Mouse (Mus musculus): ENCODE measurements around the gene Pik3c2b. TPM values are rescaled to one million over a fixed set of nuclear protein-coding genes. Genes with fewer than 3 reads are reported as not detected.
"Not testable (repeated sequence)": the region's sequence is repeated elsewhere in the genome, so short reads cannot be mapped to it uniquely, and the experiment has no call there.

The Pik3c2b gene
- total RNA-seq, 2 experiments from 2014 or later: 12.4 to 18.6 TPM

GRCm38 (mm10) chr1:133030461-133030860 lies 15.0 kb upstream of the Pik3c2b start, which contains the start of gene Mdm4:
Gene Mdm4 (minus strand): TSS chr1:133030561.
- intact Hi-C loops (cut with DNase I): no loop called here
- no peak for DNase-seq (ENCODE audit: low spot score in 2 of 2)

DNA sequence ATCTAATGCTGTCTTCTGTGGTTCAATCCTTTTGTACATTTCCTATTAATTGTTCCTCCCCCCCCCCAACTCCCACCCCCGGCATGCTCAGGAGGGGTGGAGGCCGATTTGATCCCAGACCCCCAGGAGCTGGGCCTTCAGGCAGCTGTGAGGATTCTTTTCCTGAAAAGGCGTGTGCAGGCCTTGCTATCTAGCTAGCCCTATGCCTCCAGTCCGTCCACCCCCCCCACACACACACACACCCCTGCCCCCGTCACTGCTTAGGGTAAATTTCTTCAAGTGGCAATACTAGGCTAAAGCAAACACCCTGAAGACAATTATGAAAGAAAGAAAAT lies 12.5 kb upstream of the Pik3c2b start:
- no peak for DNase-seq (ENCODE audit: low spot score in 2 of 2)
- intact Hi-C loops (cut with DNase I): no loop called here

DNA sequence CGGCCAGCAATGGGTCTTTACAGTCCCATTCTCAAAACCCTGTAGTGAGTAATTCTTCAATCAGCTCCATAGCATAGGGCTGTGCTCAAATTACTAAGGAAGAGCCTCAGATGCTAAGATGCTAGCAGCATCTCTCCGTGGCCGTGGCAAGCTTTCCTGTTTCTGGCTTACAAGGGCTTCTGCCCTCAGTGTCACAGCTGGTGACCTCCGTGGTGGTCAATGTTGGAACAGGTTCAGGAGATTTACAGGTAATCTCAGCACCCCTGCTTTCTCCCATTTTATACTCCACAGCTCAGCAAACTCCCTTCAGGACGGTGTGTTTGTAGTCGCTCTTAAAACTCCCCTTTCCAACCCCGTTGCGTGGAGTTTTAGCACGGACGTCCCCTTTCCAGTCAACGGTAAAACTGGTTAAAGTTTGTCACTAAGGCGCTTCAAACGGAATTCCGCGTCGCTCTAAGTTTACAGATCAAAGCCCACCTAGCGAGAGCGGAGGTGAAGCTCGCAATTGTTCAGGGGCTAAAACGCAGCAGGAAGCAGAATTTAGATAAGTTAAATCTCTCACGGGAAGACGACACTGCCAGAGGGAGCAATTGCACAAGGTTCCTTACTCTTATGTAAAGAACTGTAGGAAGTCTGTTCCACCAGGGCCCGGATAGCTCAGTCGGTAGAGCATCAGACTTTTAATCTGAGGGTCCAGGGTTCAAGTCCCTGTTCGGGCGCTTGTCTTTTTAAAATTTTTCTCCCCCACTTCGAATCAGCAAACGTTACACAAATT lies 12.0 kb upstream of the Pik3c2b start:
- intact Hi-C loops (cut with DNase I): no loop called here
- peak; percentile 57 to 78 for DNase-seq (ENCODE audit: low spot score in 2 of 2)

DNA sequence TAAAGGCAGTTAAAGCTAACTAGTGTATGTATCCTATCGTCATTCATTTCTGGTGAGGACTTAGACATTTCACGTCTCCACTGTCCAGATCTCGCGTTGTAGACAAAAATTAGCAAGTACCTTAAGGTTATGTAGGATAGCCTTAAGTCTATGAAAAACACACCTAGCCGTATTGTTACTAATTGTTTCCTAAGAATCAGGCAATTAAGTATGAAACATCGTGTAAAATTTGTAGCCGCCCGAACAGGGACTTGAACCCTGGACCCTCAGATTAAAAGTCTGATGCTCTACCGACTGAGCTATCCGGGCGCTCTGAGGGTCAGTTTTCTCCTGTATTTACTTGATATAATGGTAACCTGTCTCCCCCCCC lies 11.4 kb upstream of the Pik3c2b start:
- intact Hi-C loops (cut with DNase I): no loop called here
- DNase-seq (ENCODE audit: low spot score in 2 of 2): peak; percentile 37 to 49

- DNase-seq (ENCODE audit: low spot score in 2 of 2); intact Hi-C loops (cut with DNase I): not testable (repeated sequence)
Measured at GRCm38 (mm10) chr1:133034682-133035081, 10.8 kb upstream of the Pik3c2b start.

DNA sequence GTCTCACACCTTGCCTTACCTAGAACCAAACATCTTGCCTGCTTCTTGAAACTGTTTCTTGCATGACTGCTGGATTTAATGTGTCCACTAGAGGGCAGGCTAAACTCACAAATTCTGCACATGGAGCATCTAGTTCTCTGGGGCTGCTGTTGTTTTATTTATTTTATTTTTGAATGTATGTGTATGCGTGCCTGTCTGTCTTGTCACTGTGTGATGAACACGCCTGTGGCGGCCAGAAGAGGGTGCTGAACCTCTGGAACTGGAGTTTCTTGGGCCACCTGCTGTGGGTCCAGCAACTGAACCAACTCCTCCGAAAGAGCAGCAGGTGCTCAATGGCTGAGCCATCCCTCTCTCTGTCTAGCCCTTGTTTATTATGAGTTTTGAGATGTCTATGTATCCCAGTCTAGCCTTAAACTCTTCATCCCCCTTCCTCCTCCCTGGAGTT lies 5.9 kb upstream of the Pik3c2b start:
- intact Hi-C loops (cut with DNase I): loop anchor here (1.0 kb wide), 1 partner anchor 63 kb away; no protein-coding TSS in a partner anchor
- no peak for DNase-seq (ENCODE audit: low spot score in 2 of 2)

DNA sequence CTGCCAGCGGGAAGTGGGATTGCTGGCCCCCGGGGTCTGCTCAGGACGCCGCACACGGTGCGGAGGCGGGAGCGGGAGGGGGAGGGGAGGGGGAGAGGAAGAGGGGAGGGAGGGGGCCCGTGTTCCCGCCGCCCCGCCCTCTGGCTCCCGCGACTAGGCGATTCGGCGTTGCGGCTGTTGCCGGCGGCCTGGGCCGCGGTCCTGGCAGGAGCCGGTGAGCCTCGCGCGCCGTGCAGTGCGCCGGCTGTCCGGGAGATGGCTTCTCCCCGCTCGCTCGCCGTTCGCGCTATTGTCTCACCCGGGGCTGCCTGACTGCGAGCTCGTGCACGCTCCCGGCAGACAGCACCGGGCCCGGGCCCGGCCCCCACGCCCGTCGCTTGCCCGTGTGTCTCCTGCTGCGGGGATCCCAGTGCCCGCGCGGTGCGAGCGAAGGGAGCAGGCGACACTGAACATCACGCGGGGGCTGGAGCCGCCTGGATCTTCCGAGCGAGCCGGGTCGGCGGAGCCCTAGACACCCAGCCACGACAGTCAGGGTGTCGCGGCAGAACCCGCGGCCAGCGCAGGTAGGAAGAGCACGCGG lies 484 bp downstream of the Pik3c2b start:
- intact Hi-C loops (cut with DNase I): loop anchor here (5.0 to 10.0 kb wide), 2 partner anchors 41 to 259 kb away; partner anchors contain the start of gene Golt1a
- peak; percentile 76 to 80 for DNase-seq (ENCODE audit: low spot score in 2 of 2)

- intact Hi-C loops (cut with DNase I): loop anchor here (5.0 to 10.0 kb wide), 2 partner anchors 41 to 258 kb away; partner anchors contain the start of gene Golt1a
- peak in 1 of 2 experiments; percentile 39 for DNase-seq (ENCODE audit: low spot score in 2 of 2)
Measured at GRCm38 (mm10) chr1:133046441-133046931, 1.0 kb downstream of the Pik3c2b start.

DNA sequence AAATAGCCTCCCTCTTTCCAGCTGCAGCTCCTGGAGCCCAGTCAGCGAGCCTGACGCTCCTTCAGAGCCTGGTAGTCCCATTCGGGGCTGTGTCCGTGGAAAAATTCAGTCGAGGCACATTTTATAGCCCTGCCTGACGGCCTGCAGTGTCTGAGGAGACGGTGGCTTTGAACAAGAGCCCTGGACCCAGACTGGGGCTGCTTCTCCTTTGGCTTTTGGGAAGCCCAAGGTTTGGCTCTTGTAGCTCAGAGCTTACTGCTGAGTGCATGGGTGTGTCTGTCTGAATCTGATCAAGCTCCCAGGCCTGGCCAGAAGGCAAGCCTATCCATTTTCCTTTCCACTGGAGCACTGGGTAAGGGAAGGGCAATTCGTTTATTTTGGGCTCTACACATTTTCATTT lies 2.1 kb downstream of the Pik3c2b start:
- intact Hi-C loops (cut with DNase I): loop anchor here (5.0 to 10.0 kb wide), 2 partner anchors 40 to 257 kb away; partner anchors contain the start of gene Golt1a
- DNase-seq (ENCODE audit: low spot score in 2 of 2): no peak

DNA sequence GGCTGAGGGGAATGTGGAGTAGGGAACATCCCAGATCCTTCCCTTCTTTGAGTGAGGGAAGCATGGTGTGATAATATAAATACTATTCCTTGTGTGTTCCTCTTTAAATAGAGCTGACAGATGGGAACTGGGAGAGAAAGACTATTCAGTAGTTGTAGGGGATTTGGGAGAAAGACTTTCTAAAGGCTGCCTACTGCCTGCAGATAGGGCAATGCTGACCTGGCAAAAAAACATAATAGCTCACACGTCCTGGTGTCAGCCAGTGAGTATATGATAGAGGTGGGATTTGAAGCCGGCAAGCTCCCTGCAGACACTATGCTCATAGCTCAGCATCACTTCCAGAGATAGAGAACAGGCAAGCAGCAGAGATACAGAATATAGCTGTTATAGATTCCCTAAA lies 3.2 kb downstream of the Pik3c2b start:
- intact Hi-C loops (cut with DNase I): loop anchor here (5.0 to 10.0 kb wide), 2 partner anchors 39 to 256 kb away; partner anchors contain the start of gene Golt1a
- no peak for DNase-seq (ENCODE audit: low spot score in 2 of 2)

- intact Hi-C loops (cut with DNase I): no loop called here
- no peak for DNase-seq (ENCODE audit: low spot score in 2 of 2)
Measured at GRCm38 (mm10) chr1:133050001-133050431, 4.5 kb downstream of the Pik3c2b start.

DNA sequence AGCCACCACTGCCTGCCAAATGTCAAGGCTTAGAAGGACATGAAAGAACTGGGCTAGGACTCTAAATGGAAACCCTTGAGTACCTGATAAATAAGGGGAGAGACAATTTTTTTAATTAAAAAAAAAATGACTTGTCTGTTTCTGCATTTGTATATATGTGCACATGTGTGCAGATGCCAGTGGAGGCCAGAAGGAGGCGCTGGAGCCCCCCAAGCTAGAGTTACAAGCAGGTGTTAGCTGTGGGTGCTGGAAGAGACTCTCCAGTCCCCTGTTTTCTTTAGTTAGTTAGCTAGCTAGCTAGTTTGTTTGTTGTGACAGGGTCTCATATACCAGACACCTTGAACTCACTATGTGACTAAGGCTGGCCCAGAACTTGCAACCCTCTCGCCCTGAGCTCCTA lies 6.4 kb downstream of the Pik3c2b start:
- intact Hi-C loops (cut with DNase I): no loop called here

GRCm38 (mm10) chr1:133053034-133053433 lies 7.6 kb downstream of the Pik3c2b start:
- intact Hi-C loops (cut with DNase I): no loop called here
- no peak for DNase-seq (ENCODE audit: low spot score in 2 of 2)

More for the DNA sequence above, 6.4 kb downstream of the Pik3c2b start:
- no peak for DNase-seq (ENCODE audit: low spot score in 2 of 2)

GRCm38 (mm10) chr1:133054326-133054725 lies 8.9 kb downstream of the Pik3c2b start:
- intact Hi-C loops (cut with DNase I): no loop called here
- DNase-seq (ENCODE audit: low spot score in 2 of 2): no peak

- DNase-seq (ENCODE audit: low spot score in 2 of 2): no peak
- intact Hi-C loops (cut with DNase I): no loop called here
Measured at GRCm38 (mm10) chr1:133057345-133058034, 12.0 kb downstream of the Pik3c2b start.

GRCm38 (mm10) chr1:133059592-133059991 lies 14.1 kb downstream of the Pik3c2b start:
- intact Hi-C loops (cut with DNase I): no loop called here

DNA sequence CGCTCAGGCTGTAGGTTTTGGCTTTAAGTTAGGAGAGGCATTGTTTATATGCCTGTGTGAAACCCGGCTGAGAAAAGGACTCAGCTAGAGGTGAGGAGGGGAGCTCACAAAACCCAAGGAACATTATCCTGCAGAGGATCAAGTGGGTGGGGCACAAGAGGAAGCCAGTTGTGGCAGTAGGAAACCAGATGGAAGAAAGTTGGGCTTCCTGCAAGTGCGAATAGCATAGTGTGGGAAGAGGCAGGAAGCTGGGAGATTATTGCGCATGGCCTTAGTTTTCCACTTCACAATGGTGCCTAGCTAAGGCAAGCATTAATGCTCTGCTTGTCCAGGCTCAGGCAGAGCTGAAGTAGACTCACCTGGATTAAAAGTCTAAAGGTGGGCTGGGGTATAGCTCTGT lies 15.2 kb downstream of the Pik3c2b start:
- DNase-seq (ENCODE audit: low spot score in 2 of 2): no peak
- intact Hi-C loops (cut with DNase I): no loop called here

More at GRCm38 (mm10) chr1:133059592-133059991, 14.1 kb downstream of the Pik3c2b start:
- no peak for DNase-seq (ENCODE audit: low spot score in 2 of 2)

DNA sequence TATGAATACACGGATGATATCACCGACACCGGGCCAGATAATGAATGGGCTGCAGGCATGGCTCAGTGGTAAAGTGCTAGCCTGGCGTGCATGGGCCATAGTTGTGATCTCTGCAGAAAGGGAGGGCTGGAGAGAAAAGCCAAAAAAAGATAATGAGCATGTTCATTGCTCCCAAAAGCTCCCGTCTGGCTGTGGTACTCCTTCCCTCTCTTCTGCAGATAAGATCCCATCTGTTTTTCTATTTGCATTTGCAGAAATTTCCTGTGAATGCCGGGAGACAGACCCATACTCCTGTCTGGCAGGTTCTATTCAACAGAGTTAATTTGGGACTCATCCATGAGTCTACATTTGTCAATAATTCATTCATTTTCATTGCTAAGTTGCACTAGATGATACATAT lies 17.7 kb downstream of the Pik3c2b start:
- intact Hi-C loops (cut with DNase I): no loop called here
- no peak for DNase-seq (ENCODE audit: low spot score in 2 of 2)

DNA sequence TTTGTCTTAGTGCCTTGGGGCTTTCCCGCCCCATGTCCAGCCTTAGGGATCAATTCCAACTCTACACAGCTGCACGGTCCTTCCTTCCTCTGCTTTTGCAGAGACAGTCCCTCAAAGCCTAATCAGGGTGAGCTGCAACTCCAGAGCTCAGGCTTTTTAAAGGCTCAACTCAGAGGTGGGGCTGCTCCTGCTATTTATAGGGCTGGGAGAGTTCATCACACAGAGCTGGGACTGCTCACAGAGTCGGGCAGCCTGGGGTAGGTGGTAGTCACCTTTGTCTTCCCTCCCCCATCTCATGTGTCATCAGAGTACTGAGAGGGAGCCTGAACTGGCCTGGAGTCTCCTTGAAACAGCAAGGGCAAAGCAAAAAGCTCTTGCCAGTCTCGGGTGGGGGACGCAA lies 22.8 kb downstream of the Pik3c2b start:
- no peak for DNase-seq (ENCODE audit: low spot score in 2 of 2)
- intact Hi-C loops (cut with DNase I): no loop called here

DNA sequence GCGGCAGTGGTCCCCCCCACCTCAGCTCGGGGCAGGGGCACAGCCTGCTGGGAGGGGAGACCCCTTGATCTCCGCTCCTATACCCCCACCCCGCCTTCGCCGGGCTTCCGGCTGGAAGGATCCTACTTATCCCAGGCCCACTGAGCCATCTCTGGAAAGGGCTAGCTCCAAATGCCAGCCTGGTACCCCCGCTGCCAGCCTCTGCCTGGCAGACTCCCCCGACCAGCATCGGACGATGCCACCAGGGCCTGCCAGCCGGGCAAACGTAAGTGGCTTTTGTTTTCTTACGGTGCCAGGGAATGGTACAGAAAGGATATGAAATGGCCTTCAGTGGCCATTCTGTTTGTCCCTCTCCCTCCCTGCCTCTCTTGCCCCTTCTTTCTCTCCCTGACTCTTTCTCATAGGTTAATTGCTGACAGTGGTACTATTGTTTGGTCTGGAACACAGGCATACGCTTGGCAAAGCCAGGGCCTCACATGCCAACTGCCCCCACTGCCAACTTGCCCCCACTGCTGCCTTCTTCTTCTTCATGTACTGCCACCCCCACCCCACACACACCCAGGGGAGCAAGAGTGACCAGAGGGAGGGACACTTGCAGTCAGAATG lies 23.3 kb downstream of the Pik3c2b start:
- DNase-seq (ENCODE audit: low spot score in 2 of 2): no peak
- intact Hi-C loops (cut with DNase I): no loop called here
